Mouse (Mus musculus) T-helper 1 cell (primary cell): Measurements from ENCODE around the gene Trim33.

Experiments
- in situ Hi-C: fragments of 300-600 bp; cut with MboI, MseI; formaldehyde crosslinking; loops from one replicate; pipeline ENCODE4 v1.15.1; 2025; ENCODE audit warnings: high pct_unique_total_duplicates

Trim33 gene

DNA sequence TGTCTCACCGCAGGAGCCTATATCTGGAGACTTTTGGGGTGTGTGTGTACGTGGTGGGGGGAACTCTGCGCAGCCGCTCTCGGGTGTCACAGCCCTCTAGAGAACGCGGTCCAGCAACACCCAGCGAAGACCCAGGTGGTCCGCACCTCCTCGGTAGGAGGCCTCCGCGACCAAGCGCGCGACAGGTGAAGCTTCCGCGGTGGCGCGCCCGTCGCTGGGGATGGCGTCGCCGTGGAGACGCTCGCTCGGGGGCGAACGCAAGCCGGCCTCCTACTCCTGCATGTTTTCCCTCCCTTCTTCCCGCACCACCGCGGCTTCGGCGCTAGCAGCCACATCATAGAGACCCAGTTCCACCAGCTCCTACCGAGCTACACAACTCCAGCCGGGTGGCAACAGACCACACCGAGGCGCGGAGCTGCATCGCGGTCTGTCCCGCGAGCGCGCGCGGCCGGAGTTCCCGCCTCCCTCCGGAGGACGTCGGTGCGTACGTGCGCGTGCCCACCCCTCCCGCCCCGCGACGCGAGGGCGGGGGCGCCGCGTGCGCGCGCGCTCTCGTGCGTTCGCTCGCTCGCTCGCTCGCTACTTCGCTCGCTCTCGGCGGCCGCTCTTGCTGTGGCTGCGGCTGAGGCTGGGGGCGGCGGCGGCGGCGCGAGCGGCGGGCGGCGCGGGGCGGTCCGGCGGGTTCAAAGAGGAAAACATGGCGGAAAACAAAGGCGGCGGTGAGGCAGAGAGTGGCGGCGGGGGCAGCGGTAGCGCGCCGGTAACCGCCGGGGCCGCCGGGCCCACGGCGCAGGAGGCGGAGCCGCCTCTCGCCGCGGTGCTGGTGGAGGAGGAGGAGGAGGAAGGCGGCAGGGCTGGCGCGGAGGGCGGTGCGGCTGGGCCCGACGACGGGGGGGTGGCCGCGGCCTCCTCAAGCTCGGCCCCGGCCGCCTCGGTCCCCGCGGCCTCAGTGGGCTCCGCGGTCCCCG is at the start of gene Trim33:
Trim33 (plus strand) TSS at position 112 of the 968 bp plus-strand sequence.
- in situ Hi-C loops, result no loop called here

DNA sequence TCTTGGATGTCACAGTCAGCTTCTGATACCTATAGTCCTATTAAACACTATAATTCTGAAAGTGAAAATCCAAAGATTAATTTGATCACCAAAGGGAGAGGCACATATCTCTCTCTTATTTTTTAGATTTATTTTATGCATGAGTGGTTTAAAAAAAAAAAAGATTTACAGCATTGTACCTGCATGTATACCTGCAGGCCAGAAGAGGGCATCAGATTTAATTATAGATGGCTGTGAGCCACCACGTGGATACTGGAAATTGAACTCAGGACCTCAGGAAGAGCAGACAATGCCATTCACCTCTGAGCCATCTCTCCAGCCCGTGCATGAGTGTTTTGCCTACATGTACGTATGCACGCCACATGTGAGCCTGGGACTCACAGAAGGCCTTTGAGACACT is 46.7 kb upstream of the Trim33 start:
- in situ Hi-C loops, result no loop called here

DNA sequence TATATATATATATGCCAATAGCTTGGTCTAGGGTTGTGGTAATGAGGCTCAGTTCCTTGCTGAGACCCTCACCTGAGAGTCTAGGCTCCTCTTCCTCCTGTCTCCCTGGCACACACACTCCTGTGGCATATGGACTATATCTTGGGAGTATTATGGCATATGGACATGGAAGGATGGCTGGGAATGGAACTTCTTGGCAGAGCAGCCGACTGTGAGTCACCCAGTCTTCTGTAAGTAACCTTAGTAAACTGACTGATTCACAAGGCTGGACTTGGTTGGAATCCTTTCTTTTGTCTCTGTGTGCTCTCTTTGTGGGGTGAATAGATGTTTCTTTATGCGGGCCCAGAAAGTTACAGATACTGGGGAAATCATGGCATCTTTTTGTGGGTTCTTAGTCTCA is 37.6 kb upstream of the Trim33 start:
- in situ Hi-C loops, result no loop called here

DNA sequence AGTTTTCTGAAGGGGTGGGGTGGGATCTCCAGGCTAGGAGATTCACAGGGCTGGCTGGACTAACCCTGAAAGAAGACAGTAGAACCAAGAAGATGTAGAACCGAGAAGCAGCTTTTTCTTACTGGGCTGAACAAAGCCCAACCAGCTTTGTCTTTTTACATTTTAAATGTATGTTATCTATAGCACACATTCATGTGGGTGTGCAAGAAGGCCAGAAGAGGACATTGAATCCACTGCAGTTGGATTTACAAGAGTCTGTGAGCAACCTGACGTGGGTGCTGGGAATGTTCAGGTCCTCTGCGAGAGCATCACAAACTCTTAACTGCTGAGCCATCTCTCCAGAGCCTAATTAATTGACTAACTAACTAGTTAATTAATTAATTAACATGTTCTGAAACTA is 36.9 kb upstream of the Trim33 start:
- in situ Hi-C loops, result no loop called here

- in situ Hi-C loops, result no loop called here
Measured at GRCm38 (mm10) chr3:103243491-103243890, 35.6 kb upstream of the Trim33 start.

- in situ Hi-C loops, result no loop called here
Measured at GRCm38 (mm10) chr3:103246627-103247260, 32.3 kb upstream of the Trim33 start.

- in situ Hi-C loops, result no loop called here
Measured at GRCm38 (mm10) chr3:103256089-103256819, 22.8 kb upstream of the Trim33 start.

GRCm38 (mm10) chr3:103262802-103263417 is 16.2 kb upstream of the Trim33 start:
- in situ Hi-C loops, result no loop called here

DNA sequence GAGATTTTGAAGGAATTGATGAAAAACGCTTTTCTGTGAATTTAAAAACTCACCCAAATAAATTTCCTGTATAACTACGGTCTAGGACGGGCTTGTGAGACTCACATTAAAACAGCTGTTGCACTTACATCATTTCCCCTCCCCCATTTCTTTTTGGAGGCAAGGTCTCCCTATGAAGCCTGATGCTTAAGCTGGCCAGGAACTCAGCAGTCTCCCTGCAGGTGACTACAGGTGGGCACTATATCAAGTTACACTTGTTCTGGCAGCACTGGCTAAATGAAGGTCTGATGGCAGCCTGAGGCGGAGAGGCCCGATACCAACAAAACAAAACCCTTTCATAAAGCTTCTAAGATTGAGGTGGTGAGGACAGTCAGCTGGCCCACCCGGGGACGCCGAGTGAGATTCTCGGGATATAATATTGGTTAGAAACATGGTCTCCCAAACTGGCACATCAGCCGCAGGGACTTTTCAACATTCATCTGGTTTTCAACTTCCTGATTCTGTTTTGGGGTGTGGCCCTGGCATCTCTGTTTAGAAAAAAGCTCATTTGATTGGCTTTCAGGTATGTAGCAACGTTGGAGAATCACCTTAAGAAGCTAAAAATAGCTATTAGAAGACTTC is 422 bp upstream of the Trim33 start:
- in situ Hi-C loops, result no loop called here

GRCm38 (mm10) chr3:103280241-103280761 is 1.2 kb downstream of the Trim33 start:
- in situ Hi-C loops, result no loop called here

DNA sequence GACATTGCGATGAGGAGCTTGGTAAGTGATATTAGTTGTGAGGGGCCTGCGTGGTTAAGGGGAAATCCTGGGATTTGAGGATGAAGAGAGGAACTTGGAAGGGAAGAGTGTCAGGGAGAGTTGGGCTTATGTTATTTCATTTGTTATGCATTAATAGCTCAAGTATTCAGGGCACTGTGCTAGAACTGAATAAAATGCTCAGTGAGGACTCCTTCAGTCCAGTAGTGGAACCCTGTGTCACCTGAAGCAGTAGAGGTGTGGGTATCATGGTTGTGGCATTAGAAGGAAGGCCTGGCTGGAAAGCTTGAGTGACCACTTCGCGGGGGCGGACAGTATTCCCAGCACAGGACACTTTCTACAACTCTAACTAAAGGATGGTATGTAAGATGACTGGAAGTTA is 1.8 kb downstream of the Trim33 start:
- in situ Hi-C loops, result no loop called here

DNA sequence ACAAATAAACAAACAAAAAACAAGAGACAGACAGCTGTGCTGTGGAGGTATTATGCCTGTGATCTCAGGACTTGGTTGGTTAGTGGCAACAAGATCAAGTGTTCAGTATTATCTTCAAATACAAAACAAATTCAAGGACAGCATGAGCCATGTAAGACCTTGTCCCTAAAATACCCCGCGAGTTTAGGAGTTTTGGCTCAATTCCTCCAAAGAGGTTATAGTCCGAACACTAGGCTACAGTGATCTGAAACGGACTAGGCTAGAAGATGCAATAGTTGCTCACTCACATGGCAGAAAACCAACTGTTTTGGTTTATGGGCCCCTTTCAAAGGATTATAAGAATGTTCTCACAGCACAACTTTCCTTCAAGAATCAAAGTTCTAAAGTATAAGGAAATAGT is 9.7 kb downstream of the Trim33 start:
- in situ Hi-C loops, result no loop called here

- in situ Hi-C loops, result no loop called here
Measured at GRCm38 (mm10) chr3:103291087-103291486, 12.0 kb downstream of the Trim33 start.

GRCm38 (mm10) chr3:103305411-103305982 is 26.4 kb downstream of the Trim33 start:
- in situ Hi-C loops, result no loop called here

GRCm38 (mm10) chr3:103309252-103309651 is 30.2 kb downstream of the Trim33 start:
- in situ Hi-C loops, result no loop called here

DNA sequence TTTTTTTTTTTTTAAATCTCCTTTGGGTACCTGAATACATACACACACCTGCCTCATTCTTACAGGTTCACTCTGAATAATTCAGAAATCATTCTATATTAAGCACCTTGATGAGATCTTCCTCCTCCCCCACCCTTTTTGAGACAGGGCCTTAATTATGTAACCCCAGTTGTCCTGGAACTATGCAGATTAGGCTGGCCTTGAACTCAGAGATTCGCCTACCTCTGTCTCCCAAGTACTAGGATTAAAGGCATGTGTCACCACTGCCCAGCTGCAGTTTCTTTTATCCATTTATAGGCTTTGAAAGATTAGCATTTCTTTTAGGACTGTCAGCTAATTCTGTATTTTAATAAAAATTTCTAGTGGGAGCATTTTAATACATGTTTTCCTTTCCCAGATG is 30.7 kb downstream of the Trim33 start:
- in situ Hi-C loops, result no loop called here

DNA sequence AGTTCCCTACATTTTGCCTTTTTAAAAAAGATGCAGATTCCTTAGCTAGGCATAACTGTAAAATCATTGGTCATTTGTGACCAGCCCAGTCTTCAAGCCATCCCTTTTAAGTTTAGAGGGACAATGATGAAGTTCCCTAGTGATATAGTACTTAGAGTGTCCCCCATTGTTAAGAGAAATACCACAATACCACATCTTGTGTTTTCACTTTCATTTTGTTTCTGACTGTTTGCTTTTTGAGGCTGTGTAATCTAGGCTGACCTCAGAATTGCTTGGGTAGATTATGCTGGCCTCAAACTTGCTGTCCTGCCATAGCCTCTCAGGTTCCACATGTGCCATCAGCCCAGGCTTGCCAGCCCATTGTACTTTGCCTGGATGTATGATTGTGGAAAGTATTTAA is 35.2 kb downstream of the Trim33 start:
- in situ Hi-C loops, result no loop called here

GRCm38 (mm10) chr3:103335371-103335770 is 56.3 kb downstream of the Trim33 start:
- in situ Hi-C loops, result no loop called here

GRCm38 (mm10) chr3:103346658-103347057 is 67.6 kb downstream of the Trim33 start:
- in situ Hi-C loops, result no loop called here

GRCm38 (mm10) chr3:103353518-103353917 is 74.4 kb downstream of the Trim33 start:
- in situ Hi-C loops, result no loop called here

DNA sequence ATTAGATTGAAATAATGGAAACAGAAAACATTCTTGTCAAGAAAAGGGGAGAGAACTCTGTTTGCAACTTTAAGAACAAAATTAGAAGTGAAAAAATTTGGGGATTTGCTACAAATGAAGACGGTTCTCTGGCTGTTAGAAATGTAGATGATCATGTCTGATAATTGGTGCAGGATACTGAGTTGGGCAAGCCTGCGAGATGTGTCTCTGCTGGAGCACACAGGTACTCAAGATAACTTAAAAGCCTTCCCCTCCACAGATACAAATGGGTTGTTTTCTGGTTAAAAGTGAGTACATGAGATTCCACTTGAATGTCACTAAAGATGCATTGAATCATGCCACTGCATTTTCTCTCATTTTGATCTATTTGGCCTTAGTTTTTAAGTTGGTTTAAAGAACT is 74.9 kb downstream of the Trim33 start:
- in situ Hi-C loops, result no loop called here
